Mouse (Mus musculus): ENCODE results near the gene Tcf20.

- TF ChIP-seq POLR2A (IDR thresholded peaks at IDR 0.05; ENCODE audit: insufficient read length, low read depth), result no peak
- TF ChIP-seq POLR2AphosphoS2 (IDR thresholded peaks at IDR 0.05; ENCODE audit: insufficient read length, low read depth), result no peak
- TF ChIP-seq TCF3 (IDR thresholded peaks at IDR 0.05; ENCODE audit: insufficient read length, low read depth), result no peak
- no peak for TF ChIP-seq E2F4 (IDR thresholded peaks at IDR 0.05; ENCODE audit: insufficient read depth)
- TF ChIP-seq MYOD1 (IDR thresholded peaks at IDR 0.05; ENCODE audit: control insufficient read depth in 1 of 3, insufficient read length in 2 of 3, low read depth in 2 of 3), result no peak
- TF ChIP-seq TCF12 (IDR thresholded peaks at IDR 0.05; ENCODE audit: insufficient read depth, poor library complexity, severe bottlenecking), result no peak
- TF ChIP-seq MAX (IDR thresholded peaks at IDR 0.05; ENCODE audit: low read depth), result no peak
Measured at GRCm38 (mm10) chr15:82953096-82953495, 34.6 kb downstream of the Tcf20 start.

Measured in myocyte (in vitro differentiated cells).